Mouse (Mus musculus): ENCODE measurements around the gene 6330409D20Rik.

DNA sequence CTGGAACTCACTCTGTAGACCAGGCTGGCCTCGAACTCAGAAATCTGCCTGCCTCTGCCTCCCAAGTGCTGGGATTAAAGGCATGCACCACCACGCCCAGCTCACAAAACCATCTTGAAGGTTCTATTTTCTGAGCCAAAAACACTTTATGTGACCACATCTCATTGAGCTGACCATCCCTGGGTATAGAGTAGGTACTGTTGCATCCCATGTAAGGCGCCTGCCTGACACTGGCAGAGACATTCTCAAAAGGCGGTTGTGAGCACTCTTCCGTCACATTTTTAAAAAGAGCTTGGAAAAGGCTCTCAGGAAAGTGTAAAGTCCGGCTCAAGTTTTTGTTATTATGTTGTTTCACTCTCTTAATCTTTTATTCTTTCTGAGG is 15.8 kb upstream of the 6330409D20Rik start:
- no peak for TF ChIP-seq ZNF384 (IDR thresholded peaks at IDR 0.05; ENCODE audit: low read depth, low read length)
- TF ChIP-seq HCFC1 (IDR thresholded peaks at IDR 0.05; ENCODE audit: borderline replicate concordance, insufficient read depth, low read length) = no peak
- no peak for TF ChIP-seq ZC3H11A (IDR thresholded peaks at IDR 0.05; ENCODE audit: borderline replicate concordance, low read depth, low read length)
- no peak for TF ChIP-seq CHD2 (IDR thresholded peaks at IDR 0.05; ENCODE audit: low read depth, low read length)
- TF ChIP-seq MAFK (IDR thresholded peaks at IDR 0.05; ENCODE audit: insufficient read depth, low read depth, low read length) = no peak
